Mouse (Mus musculus): ENCODE results near the gene Btbd7.

- no peak for TF ChIP-seq CTCF (IDR thresholded peaks at IDR 0.05; ENCODE audit: control insufficient read depth, insufficient read depth, insufficient read length)
- no peak for TF ChIP-seq CEBPB (IDR thresholded peaks at IDR 0.05; ENCODE audit: low read depth)
- TF ChIP-seq USF1 (IDR thresholded peaks at IDR 0.05; ENCODE audit: low read depth), result no peak
- no peak for TF ChIP-seq MAX (IDR thresholded peaks at IDR 0.05)
Measured at GRCm38 (mm10) chr12:102748256-102748655, 130.0 kb downstream of the Btbd7 start.

Measured in C2C12 (cell line).